Mouse (Mus musculus) skeletal muscle tissue, adult 2 months (tissue): ENCODE measurements at regions not wholly inside any gene's neighbourhood (a gene's known extent, or its start where the extent isn't known, plus 50 kb on each side); places are given as distances from the start of the nearest gene placed in this dataset.
"Not testable (repeated sequence)": the region's sequence is repeated elsewhere in the genome, so short reads cannot be mapped to it uniquely, and the experiment has no call there.

Source experiments
- DNase-seq: peaks from one replicate; pipeline ENCODE4 v3.0.0-alpha.2; 2012; ENCODE audit warnings: low read depth, low spot score

DNA sequence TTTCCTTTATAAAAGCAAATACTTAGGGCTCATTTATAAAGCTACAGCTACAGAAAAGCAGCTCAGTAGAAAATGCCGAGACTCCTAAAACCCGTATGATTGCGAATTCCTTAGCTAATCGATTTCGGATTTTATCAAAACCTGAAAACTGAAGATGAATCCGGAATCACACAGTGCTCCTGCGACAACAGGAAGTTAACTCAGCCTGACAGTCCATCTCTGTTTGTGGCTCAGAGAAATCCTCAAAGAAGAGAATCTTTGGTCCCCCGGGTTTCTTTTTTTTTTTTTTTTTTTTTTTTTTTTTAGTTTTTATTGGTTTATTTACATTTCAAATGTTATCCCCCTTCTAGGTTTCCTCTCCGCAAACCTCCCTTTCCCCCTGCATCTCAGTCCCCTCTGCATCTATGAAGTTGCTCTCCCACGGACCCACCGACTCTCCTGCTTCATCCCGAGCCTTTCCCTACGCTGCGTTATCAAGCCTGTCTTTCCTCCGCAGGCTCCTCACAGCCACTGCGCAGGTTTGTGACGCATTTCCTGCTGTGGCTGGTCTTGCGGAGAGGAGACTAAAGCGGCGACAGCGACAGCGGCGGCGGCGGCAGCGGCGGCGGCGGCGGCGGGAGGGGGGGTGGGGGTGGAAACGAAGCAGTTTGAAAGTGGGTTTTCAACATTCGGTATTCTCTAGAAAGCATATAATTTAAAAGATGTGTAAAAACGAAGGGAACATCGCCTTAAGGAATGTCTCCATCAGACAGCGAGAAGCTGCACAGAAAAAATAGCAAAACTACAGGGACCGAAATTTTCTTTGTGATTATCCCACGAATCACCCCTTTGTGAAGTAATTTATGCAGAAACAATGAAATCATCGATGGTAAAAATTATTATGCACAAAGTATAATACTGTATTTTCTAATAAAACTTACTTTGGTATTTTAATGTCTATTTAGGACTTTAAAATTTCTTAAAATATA lies 352.3 kb upstream of the Snrpn start:
- DNase-seq = not testable (repeated sequence)

GRCm38 (mm10) chr7:60487839-60488454 lies 347.9 kb upstream of the Snrpn start:
- DNase-seq = not testable (repeated sequence)

- DNase-seq = not testable (repeated sequence)
Measured at GRCm38 (mm10) chr7:60450074-60450603, 310.1 kb upstream of the Snrpn start.

DNA sequence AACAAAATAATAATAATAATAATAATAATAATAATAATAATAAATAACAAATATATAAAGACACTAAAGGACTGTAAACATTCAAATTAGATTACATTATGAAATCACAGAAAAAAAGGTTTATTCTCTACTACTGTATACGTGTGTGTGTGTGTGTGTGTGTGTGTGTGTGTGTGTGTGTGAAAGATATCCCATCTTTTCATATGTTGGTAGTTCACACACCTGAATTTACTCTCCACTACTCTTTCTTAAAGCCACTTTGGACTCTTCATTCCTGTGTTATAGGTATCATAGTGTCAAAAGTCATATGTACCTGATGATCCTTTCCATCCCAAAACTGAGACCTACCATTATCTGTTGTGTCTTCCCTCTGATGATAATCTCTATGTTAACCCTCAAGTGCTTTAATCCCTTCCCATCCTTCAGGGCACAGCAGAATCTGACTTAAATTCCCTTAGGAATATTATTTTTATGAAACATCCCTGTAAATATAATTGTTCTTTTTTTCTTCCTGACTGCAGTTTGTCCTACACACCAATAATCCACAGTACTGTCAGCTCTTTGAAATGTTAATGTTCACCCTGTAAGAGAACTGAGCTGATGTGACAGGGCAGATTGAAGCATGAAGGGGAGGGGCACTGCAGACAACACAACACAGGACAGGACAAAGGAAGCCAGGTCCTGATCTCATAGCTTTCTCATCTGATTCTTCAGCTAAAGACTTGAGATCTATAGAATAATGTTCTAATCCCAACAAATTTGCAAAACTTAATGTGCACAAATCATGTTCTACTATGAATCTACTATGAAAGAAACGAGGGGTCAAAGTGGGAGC lies 309.4 kb upstream of the Snrpn start:
- DNase-seq = not testable (repeated sequence)

DNA sequence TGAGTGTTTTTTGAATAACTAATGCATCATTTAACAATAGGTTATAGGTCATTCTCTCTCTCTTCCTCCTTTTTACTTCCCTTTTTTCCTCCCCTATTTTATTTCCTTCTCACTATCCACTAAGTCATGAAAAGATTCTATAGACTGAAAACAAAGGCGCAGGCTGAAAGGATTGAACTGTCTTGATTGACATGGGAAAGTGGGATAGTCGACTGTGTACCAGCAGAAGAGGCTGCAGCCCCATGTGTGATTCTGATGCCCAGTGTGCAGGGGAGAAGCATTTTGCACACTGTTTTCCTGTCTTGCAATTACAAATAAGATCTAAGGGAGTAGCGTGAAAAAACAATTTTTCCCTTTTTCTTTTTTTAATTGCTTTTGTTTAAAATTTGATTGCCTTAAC lies 298.8 kb upstream of the Snrpn start:
- no peak for DNase-seq

- peak; percentile 3 for DNase-seq
Measured at GRCm38 (mm10) chr7:60391011-60391863, 251.2 kb upstream of the Snrpn start.

DNA sequence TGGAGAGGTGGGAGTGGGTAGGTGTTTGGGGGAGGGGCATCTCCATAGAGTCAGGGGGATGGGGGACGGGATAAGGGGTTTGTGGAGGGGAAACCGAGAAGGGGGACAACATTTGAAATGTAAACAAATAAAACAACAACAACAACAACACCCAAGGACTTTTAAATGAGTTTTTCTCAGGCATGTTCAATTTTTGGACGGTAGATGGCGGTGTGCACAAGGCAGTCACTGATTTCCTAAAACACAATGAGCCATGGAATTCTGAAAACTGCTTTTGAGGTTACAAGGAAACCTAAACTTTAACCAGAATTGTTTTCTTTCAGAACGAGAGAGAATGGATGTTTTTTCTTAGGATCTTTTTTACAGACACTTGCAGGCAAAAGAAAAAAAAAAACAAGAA lies 246.9 kb upstream of the Snrpn start:
- not testable (repeated sequence) for DNase-seq

- DNase-seq = not testable (repeated sequence)
Measured at GRCm38 (mm10) chr7:60374001-60374400, 234.0 kb upstream of the Snrpn start.

DNA sequence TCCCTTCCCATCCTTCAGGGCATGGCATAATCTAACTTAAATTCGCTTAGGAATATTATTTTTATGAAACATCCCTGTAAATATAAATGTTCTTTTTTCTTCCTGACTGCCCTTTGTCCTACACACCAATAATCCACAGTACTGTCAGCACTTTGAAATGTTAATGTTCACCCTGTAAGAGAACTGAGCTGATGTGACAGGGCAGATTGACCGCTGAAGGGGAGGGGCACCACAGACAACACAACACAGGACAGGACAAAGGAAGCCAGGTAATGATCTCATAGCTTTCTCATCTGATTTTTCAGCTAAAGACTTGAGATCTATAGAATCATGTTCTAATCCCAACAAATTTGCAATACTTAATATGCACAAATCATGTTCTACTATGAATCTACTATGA lies 212.2 kb upstream of the Snrpn start:
- not testable (repeated sequence) for DNase-seq
